Mouse (Mus musculus) cortical plate, adult 2 months (tissue): ENCODE measurements at regions not wholly inside any gene's neighbourhood (a gene's known extent, or its start where the extent isn't known, plus 50 kb on each side); places are given as distances from the start of the nearest gene placed in this dataset.

Experiments used
- CTCF ChIP-seq: fragments of 200-500 bp; IDR thresholded peaks from 2 replicates; pipeline ENCODE4 v1.5.1; 2011; ENCODE audit warnings: mild to moderate bottlenecking, control low read depth, low read length; ENCODE audit not compliant: insufficient read depth; ENCODE audit errors: extremely low read depth
- POLR2A ChIP-seq: fragments of 200-500 bp; IDR thresholded peaks from 2 replicates; pipeline ENCODE4 v1.6.1; 2011; ENCODE audit warnings: mild to moderate bottlenecking, low read length, control low read depth; ENCODE audit not compliant: insufficient read depth; ENCODE audit errors: extremely low read depth

DNA sequence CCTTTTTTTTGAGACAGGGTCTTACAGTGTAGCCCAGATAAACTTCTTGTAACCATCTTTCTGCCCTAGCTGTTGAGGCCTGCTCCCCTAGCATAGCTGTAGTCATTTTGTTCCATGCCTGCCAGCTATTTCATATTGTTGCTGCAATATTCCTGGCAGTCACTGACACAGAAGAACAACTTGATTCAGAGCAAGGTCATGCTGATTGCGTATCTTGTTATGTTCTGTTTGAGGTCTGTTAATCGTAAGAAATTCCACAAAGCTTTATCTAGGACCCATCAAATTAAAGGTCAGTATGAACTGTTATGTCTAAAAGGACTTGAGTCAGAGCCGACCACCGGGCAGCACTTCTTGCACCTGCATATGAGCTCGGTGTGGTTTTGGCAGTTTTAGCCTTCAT lies 79.7 kb downstream of the Ddx3x start:
- no peak for TF ChIP-seq POLR2A
- TF ChIP-seq CTCF: no peak
